Mouse (Mus musculus) lung, embryonic 16.5 days (tissue): ENCODE measurements at regions not wholly inside any gene's neighbourhood (a gene's known extent, or its start where the extent isn't known, plus 50 kb on each side); places are given as distances from the start of the nearest gene placed in this dataset.
A peak's percentile ranks its signal among the peaks of the same experiment; 100 is the strongest.
"Not testable (repeated sequence)": the region's sequence is repeated elsewhere in the genome, so short reads cannot be mapped to it uniquely, and the experiment has no call there.

Source experiments
- ATAC-seq: fragments of 200-750 bp; cut with Nextera tagmentation; 2 replicates; pipeline ENCODE4 v1.8.0; 2017; ENCODE audit warnings: low read depth, mild to moderate bottlenecking, moderate library complexity
- H3K27ac ChIP-seq: fragments of 300-500 bp; sonication (generic); 2 replicates; pipeline ENCODE4 v1.5.1; 2014; ENCODE audit warnings: mild to moderate bottlenecking, control low read depth, low read length
- H3K27me3 ChIP-seq: fragments of 300-500 bp; sonication (generic); 2 replicates; pipeline ENCODE4 v1.6.1; 2014; ENCODE audit warnings: low read depth, low read length, mixed read lengths; ENCODE audit not compliant: control insufficient read depth, insufficient read depth
- H3K36me3 ChIP-seq: fragments of 300-500 bp; sonication (generic); 2 replicates; pipeline ENCODE4 v1.6.1; 2014; ENCODE audit warnings: low read length; ENCODE audit not compliant: control insufficient read depth, insufficient read depth
- H3K4me1 ChIP-seq: fragments of 300-500 bp; sonication (generic); replicated peaks from 2 replicates; pipeline ENCODE4 v1.6.1; 2014; ENCODE audit warnings: low read length, mixed read lengths; ENCODE audit not compliant: control insufficient read depth, insufficient read depth
- H3K4me2 ChIP-seq: fragments of 300-500 bp; sonication (generic); 2 replicates; pipeline ENCODE4 v1.6.1; 2014; ENCODE audit warnings: low read depth, low read length, control low read depth
- H3K4me3 ChIP-seq: fragments of 300-500 bp; sonication (generic); 2 replicates; pipeline ENCODE4 v1.5.1; 2014; ENCODE audit warnings: mild to moderate bottlenecking, low read length, control low read depth
- H3K9ac ChIP-seq: fragments of 300-500 bp; sonication (generic); 2 replicates; pipeline ENCODE4 v1.6.1; 2014; ENCODE audit warnings: low read length, control low read depth
- H3K9me3 ChIP-seq: fragments of 300-500 bp; sonication (generic); 2 replicates; pipeline ENCODE4 v1.6.1; 2016; ENCODE audit warnings: low read length; ENCODE audit not compliant: control insufficient read depth
- WGBS: fragments of 180-500 bp; shearing (Covaris S2); extraction: QIAGEN DNeasy Blood & Tissue Kit; methylation state at CpG from one replicate; pipeline ENCODE4 v1.1.7; 2014; 5-methylcytosine and 5-hydroxymethylcytosine counted together

DNA sequence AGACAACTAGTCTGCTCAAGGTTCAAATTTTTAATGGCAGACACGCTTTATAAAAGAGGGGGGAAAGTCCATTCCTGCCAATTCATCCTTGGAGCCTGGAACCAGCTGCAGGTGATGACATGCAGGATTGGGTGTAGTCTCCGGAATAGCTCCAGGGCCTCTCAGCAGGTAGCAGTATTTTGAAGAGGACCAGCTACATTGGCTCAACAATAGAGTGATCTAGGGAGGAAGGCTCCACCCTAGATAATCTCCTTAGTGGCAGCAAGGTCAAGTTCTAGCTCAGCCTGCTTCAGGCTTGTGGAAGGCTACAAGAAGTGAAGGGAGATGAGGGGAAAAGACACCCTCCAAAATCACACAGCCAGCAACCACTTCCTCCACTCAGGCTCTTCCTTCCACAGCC lies 1405.1 kb downstream of the 4930444P10Rik start:
- H3K4me2 ChIP-seq, H3K27me3 ChIP-seq, H3K36me3 ChIP-seq, H3K9ac ChIP-seq, H3K4me1 ChIP-seq, ATAC-seq, H3K9me3 ChIP-seq, H3K4me3 ChIP-seq, H3K27ac ChIP-seq: not testable (repeated sequence)
- 90% methylated on average over 2 of the region's 2 CpGs for WGBS

DNA sequence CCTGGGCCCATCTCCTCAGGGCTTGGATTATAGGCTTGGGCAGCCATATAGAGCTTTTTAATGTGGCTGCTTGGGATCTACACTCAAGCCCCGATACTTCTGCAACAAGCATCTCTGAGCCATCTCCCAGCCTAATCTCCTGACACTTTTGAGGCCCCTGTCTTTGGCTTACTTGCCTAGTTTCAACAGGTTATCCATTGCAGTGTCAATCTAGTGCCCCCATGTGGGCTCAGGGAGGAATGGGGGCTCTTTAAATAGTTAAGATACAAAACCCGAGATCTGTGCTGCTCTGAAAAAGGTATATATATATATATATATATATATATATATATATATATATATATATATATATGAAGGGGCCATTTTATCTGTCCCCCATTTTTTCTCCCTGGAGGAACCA lies 1407.0 kb downstream of the 4930444P10Rik start:
- Histone ChIP-seq H3K27me3 (no peaks in the 10 kb centered on the region), H3K9ac (no peak overlapping the region), H3K4me1 (no peaks in the 10 kb centered on the region), H3K27ac (no peak overlapping the region), H3K36me3 (no peaks in the 10 kb centered on the region), H3K4me3 (no peak overlapping the region), H3K4me2 (no peak overlapping the region), H3K9me3 (no peaks in the 10 kb centered on the region)
- no peak for ATAC-seq
- whole genome bisulfite sequencing = 26% methylated on average over 2 of the region's 2 CpGs

DNA sequence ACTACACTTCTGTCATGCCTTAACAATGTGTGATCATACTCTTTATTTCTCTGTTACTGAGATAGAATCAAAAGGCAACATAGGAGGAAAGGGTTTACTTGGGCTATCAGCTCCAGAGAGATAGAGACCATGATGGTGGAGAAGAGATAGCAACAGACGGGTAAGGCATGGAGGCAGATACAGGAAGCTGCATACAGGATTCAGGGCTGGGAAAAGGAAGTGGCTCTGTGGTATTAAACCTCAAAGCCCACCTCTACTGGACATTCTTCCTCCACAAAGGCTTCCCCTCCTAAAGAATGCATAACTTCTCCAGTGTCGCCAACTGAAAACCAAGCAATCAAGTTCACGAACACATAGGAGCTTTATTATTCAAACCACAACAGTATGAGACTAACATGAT lies 1412.7 kb downstream of the 4930444P10Rik start:
- H3K9me3 ChIP-seq = no peaks in the 10 kb centered on the region
- H3K4me1 ChIP-seq = no peaks in the 10 kb centered on the region
- H3K4me2 ChIP-seq = no peak overlapping the region
- no peak overlapping the region for H3K4me3 ChIP-seq
- no peak overlapping the region for H3K9ac ChIP-seq
- ATAC-seq = no peak
- H3K36me3 ChIP-seq = no peaks in the 10 kb centered on the region
- whole genome bisulfite sequencing = 80% methylated on average over 3 of the region's 3 CpGs
- H3K27ac ChIP-seq = no peak overlapping the region
- no peaks in the 10 kb centered on the region for H3K27me3 ChIP-seq

DNA sequence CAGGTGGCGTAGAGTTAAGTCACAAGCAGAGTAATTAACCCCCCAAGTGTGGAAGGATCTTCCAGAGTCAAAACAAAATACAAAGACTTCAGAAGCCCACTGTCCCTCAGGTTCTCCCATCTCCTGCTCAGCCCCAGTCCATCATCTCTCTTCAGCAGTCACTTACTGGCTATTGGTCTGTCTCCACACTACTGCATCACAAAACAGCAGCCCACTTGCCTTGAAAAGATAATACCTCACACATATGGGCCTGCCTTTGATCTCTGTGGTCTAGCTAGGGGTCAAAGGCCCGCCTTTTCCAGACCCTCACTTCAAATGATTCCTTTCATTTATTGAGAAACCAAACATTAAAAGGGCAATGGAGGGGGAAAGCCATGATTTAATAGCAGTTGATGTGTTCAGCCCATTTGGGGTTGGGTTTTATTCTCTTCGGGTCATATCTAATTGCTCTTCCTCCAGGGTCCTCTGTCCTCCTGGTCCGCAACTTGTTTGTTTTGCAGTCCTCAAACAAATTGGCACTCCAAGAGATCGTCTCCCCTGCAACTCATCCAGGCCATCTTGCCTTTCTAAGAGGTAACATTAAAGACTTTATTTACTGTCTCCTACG lies 1420.6 kb downstream of the 4930444P10Rik start:
- H3K4me2 ChIP-seq = no peak overlapping the region
- H3K9ac ChIP-seq = no peak overlapping the region
- H3K27ac ChIP-seq = no peak overlapping the region
- H3K4me3 ChIP-seq = no peak overlapping the region
- 42% methylated on average over 6 of the region's 6 CpGs for WGBS
- ATAC-seq = no peak
- no peaks in the 10 kb centered on the region for H3K9me3 ChIP-seq
- no peaks in the 10 kb centered on the region for H3K4me1 ChIP-seq
- H3K27me3 ChIP-seq = no peaks in the 10 kb centered on the region
- no peaks in the 10 kb centered on the region for H3K36me3 ChIP-seq

DNA sequence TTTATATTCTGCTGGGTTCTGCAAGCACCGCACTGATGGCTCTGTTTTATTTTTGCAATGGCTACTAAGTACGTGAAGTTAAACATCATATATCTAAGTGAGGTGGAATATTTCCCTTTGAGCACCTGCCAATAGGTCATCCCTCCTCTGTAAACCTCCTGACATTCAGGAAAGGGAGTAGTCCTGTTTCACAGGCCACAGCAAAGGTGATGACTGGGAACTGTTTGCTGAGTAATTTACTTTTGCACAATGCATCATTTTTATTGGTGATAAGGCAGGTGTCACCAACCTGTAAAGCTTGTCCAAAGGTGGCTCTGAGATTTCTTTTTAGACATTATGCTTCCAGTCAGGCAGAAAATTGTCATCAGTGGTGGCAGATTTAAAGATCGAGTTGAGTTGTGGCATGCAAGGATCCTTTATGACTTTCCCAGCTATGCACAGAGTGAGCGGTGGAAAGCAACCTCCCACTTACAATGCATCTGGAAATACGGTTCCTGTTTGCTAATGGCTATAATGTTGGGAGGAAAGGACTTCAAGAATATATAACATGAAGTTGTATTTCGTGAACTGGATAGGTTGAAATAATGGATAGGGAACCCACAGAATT lies 1430.3 kb downstream of the 4930444P10Rik start:
- H3K36me3 ChIP-seq = no peaks in the 10 kb centered on the region
- no peak overlapping the region for H3K4me3 ChIP-seq
- no peak overlapping the region for H3K4me2 ChIP-seq
- WGBS = 55% methylated on average over 6 of the region's 6 CpGs
- H3K4me1 ChIP-seq = no peaks in the 10 kb centered on the region
- no peak for ATAC-seq
- H3K9me3 ChIP-seq = no peaks in the 10 kb centered on the region
- H3K9ac ChIP-seq = no peak overlapping the region
- no peaks in the 10 kb centered on the region for H3K27me3 ChIP-seq
- H3K27ac ChIP-seq = no peak overlapping the region

DNA sequence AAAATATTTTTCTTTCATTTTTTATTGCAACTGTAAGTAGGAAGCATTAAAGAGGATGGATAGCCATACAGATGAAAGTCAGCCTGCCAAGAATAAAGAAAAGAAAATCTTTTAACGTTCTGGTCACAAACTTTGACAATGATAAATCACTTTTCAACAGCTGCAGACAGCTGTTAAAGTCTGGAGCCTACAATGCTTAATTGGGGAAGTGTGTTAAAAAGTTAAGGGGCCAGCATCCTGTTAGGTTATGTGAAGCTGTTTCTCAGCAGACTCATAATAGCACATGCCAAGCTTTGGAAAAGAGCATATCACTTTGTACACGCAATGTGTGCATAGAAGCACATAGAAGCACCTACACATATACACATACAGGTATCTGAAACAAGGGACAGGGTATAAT lies 1431.3 kb downstream of the 4930444P10Rik start:
- Histone ChIP-seq H3K27me3 (no peaks in the 10 kb centered on the region), H3K9me3 (no peaks in the 10 kb centered on the region), H3K4me1 (no peaks in the 10 kb centered on the region), H3K9ac (no peak overlapping the region), H3K36me3 (no peaks in the 10 kb centered on the region), H3K27ac (no peak overlapping the region), H3K4me2 (no peak overlapping the region), H3K4me3 (no peak overlapping the region)
- WGBS = 30% methylated on average over 2 of the region's 2 CpGs
- ATAC-seq = peak; percentile 60; the same call in 1 of the 2 replicates

DNA sequence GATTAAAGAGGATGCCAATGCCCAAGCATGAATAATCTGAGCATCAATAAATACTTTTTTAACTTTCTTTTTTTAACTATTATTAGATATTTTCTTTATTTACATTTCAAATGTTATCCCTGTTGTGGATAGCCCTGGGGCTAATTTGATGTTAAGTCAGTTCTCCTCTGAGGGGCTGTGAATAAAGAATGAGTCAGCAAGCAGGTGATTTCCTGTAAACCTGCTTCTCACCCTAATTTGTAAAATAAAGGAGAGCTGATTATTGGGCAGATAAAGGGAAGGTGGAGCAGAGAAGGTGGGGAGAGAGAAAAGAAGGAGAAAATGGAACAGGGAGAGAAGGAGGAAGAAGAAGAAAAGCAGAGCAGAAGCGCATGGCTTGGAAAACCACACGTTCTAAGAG lies 1442.8 kb downstream of the 4930444P10Rik start:
- H3K4me1 ChIP-seq = no peaks in the 10 kb centered on the region
- ATAC-seq = no peak
- H3K9ac ChIP-seq = no peak overlapping the region
- no peaks in the 10 kb centered on the region for H3K9me3 ChIP-seq
- no peak overlapping the region for H3K27ac ChIP-seq
- no peaks in the 10 kb centered on the region for H3K36me3 ChIP-seq
- H3K4me2 ChIP-seq = no peak overlapping the region
- WGBS = 94% methylated on average over 2 of the region's 2 CpGs
- no peak overlapping the region for H3K4me3 ChIP-seq
- H3K27me3 ChIP-seq = no peaks in the 10 kb centered on the region

DNA sequence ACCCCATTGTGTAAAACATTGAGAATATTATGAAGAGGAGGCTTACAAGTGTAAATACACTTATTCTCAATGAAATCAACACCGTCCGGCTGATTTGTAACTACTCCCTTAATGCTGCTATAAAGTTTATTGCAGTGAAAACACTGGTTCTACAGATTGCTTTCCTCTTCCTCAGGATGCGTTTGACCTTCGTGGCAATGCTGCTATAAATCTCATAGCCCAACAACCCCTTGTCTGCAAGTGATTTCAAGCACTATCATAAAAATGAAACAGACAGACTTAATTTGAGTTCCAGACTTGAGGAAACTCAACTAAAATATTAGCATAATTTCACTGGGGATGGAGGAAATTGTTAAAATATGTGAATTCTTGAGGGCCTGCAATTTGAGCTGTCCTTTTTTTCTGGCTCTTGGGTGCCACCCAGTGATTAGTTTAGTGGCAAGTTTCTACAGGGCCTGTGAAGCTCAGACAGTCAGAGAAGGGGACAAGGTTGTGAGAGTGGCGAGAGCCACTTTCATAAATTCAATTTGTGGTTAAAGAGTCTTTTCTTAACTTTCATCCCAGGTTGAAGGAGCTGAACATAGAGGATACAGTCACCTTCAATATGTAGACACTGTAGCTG lies 1457.4 kb downstream of the 4930444P10Rik start:
- H3K9ac ChIP-seq = no peak overlapping the region
- H3K4me2 ChIP-seq = no peak overlapping the region
- 66% methylated on average over 5 of the region's 5 CpGs for WGBS
- H3K27ac ChIP-seq = no peak overlapping the region
- H3K27me3 ChIP-seq = no peaks in the 10 kb centered on the region
- H3K4me1 ChIP-seq = no peaks in the 10 kb centered on the region
- H3K4me3 ChIP-seq = no peak overlapping the region
- H3K9me3 ChIP-seq = no peaks in the 10 kb centered on the region
- no peaks in the 10 kb centered on the region for H3K36me3 ChIP-seq
- ATAC-seq = no peak

DNA sequence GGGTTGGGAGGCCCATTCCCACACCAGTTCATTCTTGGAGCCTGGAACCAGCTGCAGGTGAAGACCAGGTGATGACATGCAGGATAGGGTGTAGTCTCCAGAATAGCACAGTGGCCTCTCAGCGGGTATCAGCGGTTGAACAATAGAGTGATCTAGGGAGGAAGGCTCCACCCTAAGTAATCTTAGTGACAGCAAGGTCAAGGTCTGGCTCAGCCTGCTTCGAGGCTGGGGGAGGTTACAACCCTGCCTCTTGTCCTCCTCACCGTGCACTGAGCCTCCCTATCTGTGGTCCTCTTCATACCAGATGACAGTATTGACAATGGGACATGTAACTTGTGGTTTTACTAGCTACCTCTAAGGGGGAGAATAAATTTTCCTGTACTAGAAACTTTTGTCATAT lies 1461.1 kb downstream of the 4930444P10Rik start:
- ATAC-seq = no peak
- H3K4me1 ChIP-seq = no peaks in the 10 kb centered on the region
- H3K27me3 ChIP-seq = no peaks in the 10 kb centered on the region
- no peaks in the 10 kb centered on the region for H3K9me3 ChIP-seq
- H3K27ac ChIP-seq = no peak overlapping the region
- no peak overlapping the region for H3K4me2 ChIP-seq
- no peak overlapping the region for H3K9ac ChIP-seq
- no peaks in the 10 kb centered on the region for H3K36me3 ChIP-seq
- no peak overlapping the region for H3K4me3 ChIP-seq
- 29% methylated on average over 4 of the region's 4 CpGs for WGBS
